Mouse (Mus musculus): ENCODE data around the gene Cfap46. TPM values are rescaled to one million over a fixed set of nuclear protein-coding genes. Genes with fewer than 3 reads are reported as not detected.
"Not testable (repeated sequence)": the region's sequence is repeated elsewhere in the genome, so short reads cannot be mapped to it uniquely, and the experiment has no call there.

The Cfap46 gene
- polyA plus RNA-seq, 1 experiment from 2014 or later: not detected

DNA sequence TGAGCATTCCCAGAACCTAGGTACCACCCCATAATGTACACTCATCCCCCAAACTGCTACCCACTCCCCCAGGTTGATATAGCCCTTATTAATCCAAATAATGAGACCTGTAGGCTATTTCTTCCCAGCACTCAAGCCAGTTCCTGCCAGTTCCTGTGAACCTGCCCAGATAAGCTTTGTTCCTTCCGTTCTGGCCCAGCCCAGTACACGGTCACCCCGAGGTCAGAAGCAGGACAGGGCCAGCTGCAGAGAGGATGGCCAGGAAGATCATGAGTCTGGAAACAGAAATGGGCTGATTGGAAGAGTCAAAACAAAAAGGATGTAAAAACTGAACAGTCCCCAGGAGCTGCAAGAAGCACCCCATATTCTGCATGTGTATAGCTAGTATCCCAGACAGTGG, 20.3 kb downstream of the Cfap46 start:
- WGBS: 38% methylated on average over 3 of the region's 3 CpGs
- no peaks in the 10 kb centered on the region for H3K9me3 ChIP-seq (ENCODE audit: control insufficient read depth, low read length)
- no peaks in the 10 kb centered on the region for H3K4me1 ChIP-seq (ENCODE audit: control insufficient read depth in 2 of 2, insufficient read depth in 2 of 2, low read length in 2 of 2)
- no peaks in the 10 kb centered on the region for H3K27me3 ChIP-seq (ENCODE audit: control insufficient read depth, insufficient read depth, low read length)
- H3K27ac ChIP-seq (replicated peaks in 1 of 2; ENCODE audit: control insufficient read depth in 1 of 2, insufficient read depth in 1 of 2, low read depth in 2 of 2, low read length in 2 of 2): no peak overlapping the region
- H3K36me3 ChIP-seq (ENCODE audit: control insufficient read depth, insufficient read depth, low read length): no peaks in the 10 kb centered on the region
- H3K9ac ChIP-seq (ENCODE audit: low read length): no peak overlapping the region
- no peak for ATAC-seq (ENCODE audit: insufficient number of reproducible peaks, insufficient read depth, low FRiP score, low read depth)
- no peak overlapping the region for H3K4me2 ChIP-seq (ENCODE audit: low read length)
- H3K4me3 ChIP-seq (ENCODE audit: control insufficient read depth in 1 of 2, insufficient read depth in 1 of 2, low read depth in 1 of 2, low read length in 2 of 2): no peak overlapping the region

- not testable (repeated sequence) for H3K27ac ChIP-seq (replicated peaks in 1 of 2; ENCODE audit: control insufficient read depth in 1 of 2, insufficient read depth in 1 of 2, low read depth in 2 of 2, low read length in 2 of 2); H3K4me2 ChIP-seq (ENCODE audit: low read length); ATAC-seq (ENCODE audit: insufficient number of reproducible peaks, insufficient read depth, low FRiP score, low read depth); H3K9me3 ChIP-seq (ENCODE audit: control insufficient read depth, low read length); H3K36me3 ChIP-seq (ENCODE audit: control insufficient read depth, insufficient read depth, low read length); H3K4me1 ChIP-seq (ENCODE audit: control insufficient read depth in 2 of 2, insufficient read depth in 2 of 2, low read length in 2 of 2); H3K9ac ChIP-seq (ENCODE audit: low read length); H3K4me3 ChIP-seq (ENCODE audit: control insufficient read depth in 1 of 2, insufficient read depth in 1 of 2, low read depth in 1 of 2, low read length in 2 of 2); H3K27me3 ChIP-seq (ENCODE audit: control insufficient read depth, insufficient read depth, low read length)
- 93% methylated on average over 26 of the region's 28 CpGs for WGBS
These were observed 23.7 kb downstream of the Cfap46 start for GRCm38 (mm10) chr7:139659901-139660300.

DNA sequence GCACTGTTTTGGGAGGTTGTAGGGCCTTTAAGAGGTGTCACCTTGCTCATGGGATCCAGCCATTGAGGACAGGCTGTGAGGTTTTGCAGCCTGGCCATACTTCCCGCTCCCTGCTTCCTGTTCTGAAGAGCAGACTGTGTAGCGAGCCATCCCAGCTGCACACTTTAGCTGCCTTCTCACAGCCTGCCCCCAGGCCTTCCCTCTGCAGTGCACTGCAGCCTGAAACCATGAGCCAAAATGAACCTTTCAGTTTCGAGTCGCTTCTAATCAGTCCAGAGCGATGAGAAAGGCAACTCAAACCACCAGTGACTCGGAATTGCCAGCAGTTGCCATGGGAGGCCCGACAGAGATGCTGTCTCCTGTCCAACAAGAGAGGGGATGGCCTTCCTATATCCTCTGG, 33.9 kb downstream of the Cfap46 start:
- 73% methylated on average over 7 of the region's 7 CpGs for WGBS
- no peaks in the 10 kb centered on the region for H3K4me1 ChIP-seq (ENCODE audit: control insufficient read depth in 2 of 2, insufficient read depth in 2 of 2, low read length in 2 of 2)
- no peak for ATAC-seq (ENCODE audit: insufficient number of reproducible peaks, insufficient read depth, low FRiP score, low read depth)
- H3K36me3 ChIP-seq (ENCODE audit: control insufficient read depth, insufficient read depth, low read length): no peaks in the 10 kb centered on the region
- H3K27me3 ChIP-seq (ENCODE audit: control insufficient read depth, insufficient read depth, low read length): peaks cover 8% of the 10 kb centered on the region; the same call in 1 of the 2 replicates
- no peak overlapping the region for H3K4me2 ChIP-seq (ENCODE audit: low read length)
- H3K9me3 ChIP-seq (ENCODE audit: control insufficient read depth, low read length): no peaks in the 10 kb centered on the region
- no peak overlapping the region for H3K27ac ChIP-seq (replicated peaks in 1 of 2; ENCODE audit: control insufficient read depth in 1 of 2, insufficient read depth in 1 of 2, low read depth in 2 of 2, low read length in 2 of 2)
- H3K9ac ChIP-seq (ENCODE audit: low read length): no peak overlapping the region
- no peak overlapping the region for H3K4me3 ChIP-seq (ENCODE audit: control insufficient read depth in 1 of 2, insufficient read depth in 1 of 2, low read depth in 1 of 2, low read length in 2 of 2)

GRCm38 (mm10) chr7:139648107-139648824, 35.4 kb downstream of the Cfap46 start:
- Histone ChIP-seq H3K27ac (replicated peaks in 1 of 2; ENCODE audit: control insufficient read depth in 1 of 2, insufficient read depth in 1 of 2, low read depth in 2 of 2, low read length in 2 of 2) (no peak overlapping the region), H3K9me3 (ENCODE audit: control insufficient read depth, low read length) (no peaks in the 10 kb centered on the region), H3K4me2 (ENCODE audit: low read length) (no peak overlapping the region), H3K9ac (ENCODE audit: low read length) (no peak overlapping the region), H3K27me3 (ENCODE audit: control insufficient read depth, insufficient read depth, low read length) (peaks cover 8% of the 10 kb centered on the region; the same call in 1 of the 2 replicates), H3K4me3 (ENCODE audit: control insufficient read depth in 1 of 2, insufficient read depth in 1 of 2, low read depth in 1 of 2, low read length in 2 of 2) (no peak overlapping the region), H3K4me1 (ENCODE audit: control insufficient read depth in 2 of 2, insufficient read depth in 2 of 2, low read length in 2 of 2) (no peaks in the 10 kb centered on the region), H3K36me3 (ENCODE audit: control insufficient read depth, insufficient read depth, low read length) (no peaks in the 10 kb centered on the region)
- no peak for ATAC-seq (ENCODE audit: insufficient number of reproducible peaks, insufficient read depth, low FRiP score, low read depth)
- 37% methylated on average over 10 of the region's 10 CpGs for WGBS

DNA sequence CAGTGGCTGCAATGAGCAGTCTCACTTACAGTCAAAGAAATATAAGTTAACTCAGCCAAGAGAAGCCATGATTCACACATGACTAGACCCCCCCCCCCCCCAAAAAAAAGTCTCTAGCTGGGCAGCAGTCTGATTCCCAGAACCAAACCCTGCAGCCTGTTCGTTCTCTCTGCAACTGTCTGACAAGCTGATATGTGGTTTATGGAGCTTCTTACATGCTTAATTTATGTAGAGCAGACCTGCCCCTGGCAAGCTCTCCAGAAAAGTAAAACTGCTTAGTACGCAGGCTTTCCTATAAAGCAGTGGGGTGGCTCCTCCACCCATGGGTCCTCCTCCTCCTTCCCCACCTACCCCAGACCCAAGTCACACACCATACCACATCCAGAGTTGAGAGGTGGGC, 50.2 kb downstream of the Cfap46 start:
- ATAC-seq (ENCODE audit: insufficient number of reproducible peaks, insufficient read depth, low FRiP score, low read depth): no peak
- 72% methylated on average over 2 of the region's 2 CpGs for WGBS
- no peak overlapping the region for H3K27ac ChIP-seq (replicated peaks in 1 of 2; ENCODE audit: control insufficient read depth in 1 of 2, insufficient read depth in 1 of 2, low read depth in 2 of 2, low read length in 2 of 2)

DNA sequence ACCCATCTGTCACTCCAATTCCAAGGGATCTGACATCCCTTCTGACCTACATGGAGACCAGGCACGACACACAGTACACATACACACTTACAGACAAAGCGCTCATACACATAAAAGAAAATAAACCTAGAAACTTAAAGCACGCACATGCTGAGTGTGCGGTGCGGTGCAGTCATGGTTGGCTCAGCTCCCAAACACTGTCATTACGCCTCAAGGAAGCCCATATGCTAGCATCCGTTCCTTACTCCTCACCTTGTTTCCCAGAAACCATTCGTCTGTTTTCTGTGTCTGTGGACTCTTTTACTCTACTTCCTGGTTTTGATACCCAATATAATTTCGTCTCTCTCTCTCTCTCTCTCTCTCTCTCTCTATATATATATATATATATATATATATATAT, 58.5 kb downstream of the Cfap46 start:
- H3K4me2 ChIP-seq (ENCODE audit: low read length): no peak overlapping the region
- no peaks in the 10 kb centered on the region for H3K9me3 ChIP-seq (ENCODE audit: control insufficient read depth, low read length)
- no peak overlapping the region for H3K9ac ChIP-seq (ENCODE audit: low read length)
- no peaks in the 10 kb centered on the region for H3K27me3 ChIP-seq (ENCODE audit: control insufficient read depth, insufficient read depth, low read length)
- ATAC-seq (ENCODE audit: insufficient number of reproducible peaks, insufficient read depth, low FRiP score, low read depth): no peak
- H3K4me3 ChIP-seq (ENCODE audit: control insufficient read depth in 1 of 2, insufficient read depth in 1 of 2, low read depth in 1 of 2, low read length in 2 of 2): no peak overlapping the region
- no peaks in the 10 kb centered on the region for H3K36me3 ChIP-seq (ENCODE audit: control insufficient read depth, insufficient read depth, low read length)
- H3K4me1 ChIP-seq (ENCODE audit: control insufficient read depth in 2 of 2, insufficient read depth in 2 of 2, low read length in 2 of 2): no peaks in the 10 kb centered on the region
- 83% methylated on average over 9 of the region's 9 CpGs for WGBS
- H3K27ac ChIP-seq (replicated peaks in 1 of 2; ENCODE audit: control insufficient read depth in 1 of 2, insufficient read depth in 1 of 2, low read depth in 2 of 2, low read length in 2 of 2): no peak overlapping the region

More for the DNA sequence above, 50.2 kb downstream of the Cfap46 start:
- Histone ChIP-seq H3K4me3 (ENCODE audit: control insufficient read depth in 1 of 2, insufficient read depth in 1 of 2, low read depth in 1 of 2, low read length in 2 of 2) (no peak overlapping the region), H3K4me2 (ENCODE audit: low read length) (no peak overlapping the region), H3K4me1 (ENCODE audit: control insufficient read depth in 2 of 2, insufficient read depth in 2 of 2, low read length in 2 of 2) (no peaks in the 10 kb centered on the region), H3K9ac (ENCODE audit: low read length) (no peak overlapping the region), H3K27me3 (ENCODE audit: control insufficient read depth, insufficient read depth, low read length) (peaks cover 3% of the 10 kb centered on the region; the same call in 1 of the 2 replicates), H3K9me3 (ENCODE audit: control insufficient read depth, low read length) (no peaks in the 10 kb centered on the region), H3K36me3 (ENCODE audit: control insufficient read depth, insufficient read depth, low read length) (no peaks in the 10 kb centered on the region)

- no peaks in the 10 kb centered on the region for H3K27me3 ChIP-seq (ENCODE audit: control insufficient read depth, insufficient read depth, low read length)
- H3K4me3 ChIP-seq (ENCODE audit: control insufficient read depth in 1 of 2, insufficient read depth in 1 of 2, low read depth in 1 of 2, low read length in 2 of 2): no peak overlapping the region
- H3K36me3 ChIP-seq (ENCODE audit: control insufficient read depth, insufficient read depth, low read length): no peaks in the 10 kb centered on the region
- H3K9ac ChIP-seq (ENCODE audit: low read length): no peak overlapping the region
- no peak overlapping the region for H3K27ac ChIP-seq (replicated peaks in 1 of 2; ENCODE audit: control insufficient read depth in 1 of 2, insufficient read depth in 1 of 2, low read depth in 2 of 2, low read length in 2 of 2)
- H3K9me3 ChIP-seq (ENCODE audit: control insufficient read depth, low read length): no peaks in the 10 kb centered on the region
- no peak for ATAC-seq (ENCODE audit: insufficient number of reproducible peaks, insufficient read depth, low FRiP score, low read depth)
- 76% methylated on average over 13 of the region's 13 CpGs for WGBS
- H3K4me1 ChIP-seq (ENCODE audit: control insufficient read depth in 2 of 2, insufficient read depth in 2 of 2, low read length in 2 of 2): no peaks in the 10 kb centered on the region
- no peak overlapping the region for H3K4me2 ChIP-seq (ENCODE audit: low read length)
These were observed 61.0 kb downstream of the Cfap46 start for GRCm38 (mm10) chr7:139622568-139622967.
